Mouse (Mus musculus) midbrain, embryonic 11.5 days (tissue): ENCODE results near the gene Usp36. TPM values are rescaled to one million over a fixed set of nuclear protein-coding genes. Genes with fewer than 3 reads are reported as not detected.

ENCODE experiments used
- ATAC-seq: fragments of 200-750 bp; cut with Nextera tagmentation; 2 replicates; pipeline ENCODE4 v1.8.0; 2017; ENCODE audit warnings: moderate TSS enrichment, moderate library complexity; ENCODE audit not compliant: low FRiP score
- DNase-seq: peaks from one replicate; pipeline ENCODE4 v3.0.0; 2015; ENCODE audit warnings: low spot score; ENCODE audit errors: missing footprints
- H3K27ac ChIP-seq: fragments of 300-500 bp; sonication (generic); 2 replicates; pipeline ENCODE4 v1.5.1; 2014; ENCODE audit warnings: low read depth, low read length
- H3K27me3 ChIP-seq: fragments of 300-500 bp; sonication (generic); 2 replicates; pipeline ENCODE4 v1.6.1; 2014; ENCODE audit warnings: mild to moderate bottlenecking, low read length, moderate library complexity, mixed read lengths; ENCODE audit not compliant: control insufficient read depth, insufficient read depth
- H3K36me3 ChIP-seq: fragments of 300-500 bp; sonication (generic); 2 replicates; pipeline ENCODE4 v1.6.1; 2014; ENCODE audit warnings: mild to moderate bottlenecking, low read length, moderate library complexity, mixed read lengths; ENCODE audit not compliant: control insufficient read depth, insufficient read depth
- H3K4me1 ChIP-seq: fragments of 300-500 bp; sonication (generic); 2 replicates; pipeline ENCODE4 v1.6.1; 2014; ENCODE audit warnings: low read length; ENCODE audit not compliant: control insufficient read depth, insufficient read depth
- H3K4me2 ChIP-seq: fragments of 300-500 bp; sonication (generic); 2 replicates; pipeline ENCODE4 v1.6.1; 2014; ENCODE audit warnings: mild to moderate bottlenecking, moderate library complexity
- H3K4me3 ChIP-seq: fragments of 300-500 bp; sonication (generic); 2 replicates; pipeline ENCODE4 v1.5.1; 2014; ENCODE audit warnings: low read depth, low read length
- H3K9ac ChIP-seq: fragments of 300-500 bp; sonication (generic); 2 replicates; pipeline ENCODE4 v1.6.1; 2014; ENCODE audit warnings: low read length
- H3K9me3 ChIP-seq: fragments of 300-500 bp; sonication (generic); 2 replicates; pipeline ENCODE4 v1.6.1; 2016; ENCODE audit warnings: low read length; ENCODE audit not compliant: control insufficient read depth
- WGBS: fragments of 180-500 bp; shearing (Covaris S2); extraction: QIAGEN DNeasy Blood & Tissue Kit; methylation state at CpG from one replicate; pipeline ENCODE4 v1.1.7; 2014; 5-methylcytosine and 5-hydroxymethylcytosine counted together
- polyA plus RNA-seq: library from polyadenylated mRNA; unstranded; fragments of >200 nt; fragmentation: Nextera tagmentation; extraction: Ambion mirVana; gene quantifications from 2 replicates; pipeline ENCODE4 v1.2.1, GENCODE M21; 2014

The Usp36 gene
- polyA plus RNA-seq: 8.7 and 9.0 TPM in 2 replicates

DNA sequence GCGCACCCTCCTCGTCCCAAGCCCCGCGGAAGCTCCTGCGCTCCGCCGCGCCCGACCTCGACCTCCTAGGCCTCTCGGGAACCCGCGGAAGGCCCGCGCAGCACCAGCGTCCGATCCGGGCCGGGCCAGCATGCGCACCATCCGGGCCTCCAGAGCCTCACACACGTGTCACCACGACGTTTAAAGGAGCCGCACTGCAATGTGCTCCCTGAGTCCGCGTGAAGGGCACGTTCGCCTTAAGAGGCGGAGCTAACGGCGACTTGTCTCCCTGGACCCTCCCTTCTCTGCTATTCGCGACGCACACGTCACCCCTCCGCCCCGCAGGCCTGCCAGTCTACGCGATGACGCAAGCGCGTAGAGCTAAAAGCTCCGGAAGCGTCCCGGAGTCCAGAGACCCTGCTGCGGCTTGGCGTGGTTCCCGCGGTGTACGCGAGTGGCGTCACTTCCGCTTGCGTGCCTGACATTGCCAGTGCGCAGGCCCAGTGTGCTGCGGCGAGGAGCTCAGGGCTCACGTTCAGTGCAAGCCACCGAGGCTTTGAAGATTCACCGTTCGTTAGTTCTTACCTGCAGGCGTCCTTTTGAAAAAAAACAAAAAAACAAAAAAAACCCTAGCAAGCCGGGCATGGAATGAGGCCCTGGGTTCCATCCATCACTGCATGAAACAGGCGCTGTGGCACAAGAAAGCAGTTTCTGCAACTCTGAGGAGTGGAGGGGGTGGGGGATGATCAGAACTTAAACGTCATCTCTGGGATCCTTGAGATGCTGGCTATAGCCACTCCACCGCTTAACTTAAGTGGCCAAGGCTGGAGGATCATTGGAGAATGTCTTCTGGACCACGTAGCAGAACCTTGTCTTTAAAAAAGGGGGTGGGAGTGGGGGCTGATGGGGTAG is at the start of gene Usp36:
Gene Usp36, minus strand, starts transcription at position 246 of the 891 bp plus-strand sequence.
- no peaks in the 10 kb centered on the region for H3K9me3 ChIP-seq
- WGBS: 1% methylated on average over 68 of the region's 68 CpGs
- H3K9ac ChIP-seq: peak within 1 kb of the TSS; percentile 76
- peak within 1 kb of the TSS; percentile 94 for H3K4me2 ChIP-seq
- peaks cover 17% of the 10 kb centered on the region for H3K4me1 ChIP-seq
- peak within 1 kb of the TSS; percentile 66 for H3K4me3 ChIP-seq
- peaks cover 8% of the 10 kb centered on the region; the same call in 1 of the 2 replicates for H3K36me3 ChIP-seq
- DNase-seq: peak; percentile 99
- H3K27ac ChIP-seq: peak within 1 kb of the TSS; percentile 73
- no peaks in the 10 kb centered on the region for H3K27me3 ChIP-seq
- ATAC-seq: peak; percentile 98

DNA sequence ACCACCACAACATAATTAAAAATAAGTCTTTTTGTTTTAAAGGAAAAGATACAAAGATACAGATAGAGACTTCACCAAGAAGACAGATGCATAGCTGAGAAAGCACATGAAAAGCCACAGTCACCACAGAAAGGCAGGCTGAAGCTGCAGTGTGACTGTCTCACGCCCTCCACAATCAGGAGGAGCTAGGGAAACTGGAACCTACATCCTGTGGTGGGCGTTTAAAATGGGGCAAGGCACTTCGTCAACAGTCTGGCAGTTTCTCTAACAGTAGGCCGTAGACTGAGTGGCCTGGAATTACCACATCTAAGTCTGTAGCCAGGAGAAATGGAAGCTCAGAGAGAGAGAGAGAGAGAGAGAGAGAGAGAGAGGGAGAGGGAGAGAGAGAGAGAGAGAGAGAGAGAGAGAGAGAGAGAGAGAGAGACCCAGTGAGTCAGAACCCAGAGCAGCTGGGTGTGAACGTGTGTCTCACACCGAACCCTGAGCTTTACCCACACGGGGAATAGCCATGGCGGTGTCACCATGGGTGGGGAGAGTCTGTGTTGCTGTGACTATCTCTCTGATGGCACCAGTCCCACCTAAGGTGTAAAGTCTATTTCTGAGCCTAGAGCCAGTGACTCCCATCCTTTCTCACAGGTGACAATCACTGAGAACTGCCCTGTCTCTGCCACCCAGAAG is 47.6 kb upstream of the Usp36 start:
- no peak overlapping the region for H3K27ac ChIP-seq
- no peaks in the 10 kb centered on the region for H3K27me3 ChIP-seq
- no peak for ATAC-seq
- H3K4me1 ChIP-seq: peaks cover 10% of the 10 kb centered on the region
- WGBS: 83% methylated on average over 8 of the region's 8 CpGs
- H3K4me3 ChIP-seq: no peak overlapping the region
- no peak overlapping the region for H3K9ac ChIP-seq
- no peak overlapping the region for H3K4me2 ChIP-seq
- no peaks in the 10 kb centered on the region for H3K9me3 ChIP-seq
- no peak for DNase-seq
- H3K36me3 ChIP-seq: no peaks in the 10 kb centered on the region

DNA sequence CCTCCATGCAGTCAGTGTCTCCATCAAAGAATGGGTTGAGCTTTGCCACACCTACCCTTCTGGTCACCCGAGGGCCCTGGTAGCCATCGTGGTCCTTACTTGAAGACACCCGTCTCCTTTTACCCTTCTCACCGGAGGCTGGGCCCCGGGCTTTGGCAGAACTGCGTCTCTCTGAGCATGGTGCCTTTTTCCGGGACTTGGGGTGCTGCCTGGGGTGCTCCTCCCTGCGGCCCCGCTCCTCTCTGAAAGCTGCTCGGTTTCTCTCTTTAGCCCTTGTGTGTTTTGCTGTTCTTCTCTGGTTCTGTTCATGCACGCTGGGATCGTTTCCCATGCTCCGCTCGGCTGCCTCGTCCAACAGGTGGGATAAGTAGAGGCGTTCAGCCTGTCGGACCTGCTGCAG is 43.4 kb upstream of the Usp36 start:
- Histone ChIP-seq H3K9me3 (no peaks in the 10 kb centered on the region), H3K4me2 (no peak overlapping the region), H3K4me1 (no peaks in the 10 kb centered on the region), H3K9ac (no peak overlapping the region), H3K27me3 (no peaks in the 10 kb centered on the region), H3K4me3 (no peak overlapping the region), H3K36me3 (no peaks in the 10 kb centered on the region), H3K27ac (no peak overlapping the region)
- no peak for ATAC-seq
- WGBS: 94% methylated on average over 17 of the region's 17 CpGs
- peak; percentile 66 for DNase-seq

DNA sequence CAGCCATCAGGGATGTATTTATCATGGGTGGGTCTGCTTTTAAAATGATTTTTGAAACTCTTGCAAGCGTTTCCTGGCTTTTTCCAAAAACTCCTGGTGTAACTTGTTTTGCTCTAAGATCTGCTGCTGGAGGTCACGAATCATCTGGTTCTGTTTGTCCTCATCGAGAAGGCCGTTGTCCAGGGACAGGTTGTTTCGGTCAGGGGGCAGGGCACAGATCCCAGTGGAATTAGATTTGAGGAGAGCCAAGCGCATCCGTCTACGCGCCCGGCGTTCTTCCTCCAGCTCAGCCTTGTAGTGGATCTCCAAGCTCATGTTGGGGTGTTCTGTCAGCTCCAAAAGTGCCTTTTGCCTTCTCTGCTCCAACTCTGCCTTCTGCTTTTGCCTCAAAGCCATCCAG is 42.3 kb upstream of the Usp36 start:
- Histone ChIP-seq H3K36me3 (no peaks in the 10 kb centered on the region), H3K4me2 (no peak overlapping the region), H3K27ac (no peak overlapping the region), H3K4me3 (no peak overlapping the region), H3K9me3 (no peaks in the 10 kb centered on the region), H3K4me1 (no peaks in the 10 kb centered on the region), H3K9ac (no peak overlapping the region), H3K27me3 (no peaks in the 10 kb centered on the region)
- 92% methylated on average over 11 of the region's 11 CpGs for WGBS
- ATAC-seq: no peak
- DNase-seq: peak; percentile 41

DNA sequence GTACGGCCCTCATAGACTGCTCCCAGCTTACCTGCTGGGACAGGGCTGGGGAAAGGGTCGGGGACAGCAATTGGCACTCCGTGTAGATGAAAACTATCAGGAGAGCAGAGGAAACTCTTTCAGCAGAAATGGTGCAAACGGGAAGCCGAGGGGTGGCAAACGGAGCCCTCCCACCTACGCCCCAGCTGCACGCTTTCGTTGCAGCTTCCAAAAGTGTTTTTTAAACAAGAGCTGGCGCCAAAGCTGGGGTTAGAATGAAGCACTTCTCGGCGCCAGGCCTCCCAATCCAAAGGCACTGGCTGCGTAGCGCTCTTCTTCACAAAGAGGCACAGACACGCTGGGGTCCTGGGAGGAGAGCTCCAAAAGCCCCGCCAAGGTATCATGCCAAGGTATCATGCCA is 40.7 kb upstream of the Usp36 start:
- Histone ChIP-seq H3K9ac (no peak overlapping the region), H3K36me3 (no peaks in the 10 kb centered on the region), H3K4me2 (no peak overlapping the region), H3K27me3 (no peaks in the 10 kb centered on the region), H3K27ac (no peak overlapping the region), H3K9me3 (no peaks in the 10 kb centered on the region), H3K4me1 (no peaks in the 10 kb centered on the region), H3K4me3 (no peak overlapping the region)
- DNase-seq (peak; percentile 67), ATAC-seq (no peak)
- 95% methylated on average over 16 of the region's 16 CpGs for WGBS

DNA sequence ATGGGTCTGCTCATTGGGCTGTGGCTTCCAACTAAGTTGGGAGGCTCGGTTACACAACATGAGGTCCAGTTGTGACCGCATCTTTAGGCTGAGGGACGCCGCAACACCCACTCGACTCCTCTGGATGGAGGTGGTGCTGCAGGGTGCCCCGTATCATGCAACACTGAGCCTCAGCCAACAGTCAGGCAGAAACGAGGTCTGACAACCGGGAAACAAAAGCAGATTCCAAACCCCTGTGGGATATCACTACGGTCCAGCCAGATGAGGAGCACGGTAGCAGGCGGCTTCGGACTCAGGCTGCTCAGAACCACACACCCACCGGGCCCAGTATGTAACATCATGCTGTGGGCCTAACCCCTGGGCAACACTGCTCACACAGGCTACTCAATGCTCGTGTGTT is 40.3 kb upstream of the Usp36 start:
- Histone ChIP-seq H3K9me3 (no peaks in the 10 kb centered on the region), H3K36me3 (no peaks in the 10 kb centered on the region), H3K4me3 (no peak overlapping the region), H3K9ac (no peak overlapping the region), H3K4me1 (no peaks in the 10 kb centered on the region), H3K27ac (no peak overlapping the region), H3K27me3 (no peaks in the 10 kb centered on the region), H3K4me2 (no peak overlapping the region)
- 92% methylated on average over 14 of the region's 14 CpGs for WGBS
- ATAC-seq (no peak), DNase-seq (no peak)

DNA sequence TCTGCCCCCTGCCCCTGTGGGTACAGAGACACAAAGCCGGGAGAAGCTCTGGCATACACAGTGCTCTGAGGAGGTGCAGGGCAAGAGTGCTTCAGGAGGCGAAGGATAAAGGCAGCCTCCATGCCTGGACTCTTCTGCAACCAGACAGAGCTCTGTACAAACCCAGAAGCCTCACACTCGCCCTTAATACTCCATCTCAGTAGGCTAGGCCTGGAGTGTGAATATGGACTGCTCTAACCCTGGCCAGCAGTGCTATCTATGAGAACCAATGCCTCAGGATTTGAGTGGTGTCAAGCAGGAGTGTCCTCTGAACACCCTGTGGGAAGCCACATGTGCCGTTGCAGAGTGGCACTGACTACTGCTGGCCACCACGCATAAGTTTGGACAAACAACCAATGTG is 38.9 kb upstream of the Usp36 start:
- Histone ChIP-seq H3K36me3 (no peaks in the 10 kb centered on the region), H3K27ac (no peak overlapping the region), H3K9me3 (no peaks in the 10 kb centered on the region), H3K4me3 (no peak overlapping the region), H3K4me1 (no peaks in the 10 kb centered on the region), H3K27me3 (no peaks in the 10 kb centered on the region), H3K9ac (no peak overlapping the region), H3K4me2 (no peak overlapping the region)
- WGBS: 95% methylated on average over 5 of the region's 5 CpGs
- ATAC-seq: no peak
- DNase-seq: peak; percentile 57

DNA sequence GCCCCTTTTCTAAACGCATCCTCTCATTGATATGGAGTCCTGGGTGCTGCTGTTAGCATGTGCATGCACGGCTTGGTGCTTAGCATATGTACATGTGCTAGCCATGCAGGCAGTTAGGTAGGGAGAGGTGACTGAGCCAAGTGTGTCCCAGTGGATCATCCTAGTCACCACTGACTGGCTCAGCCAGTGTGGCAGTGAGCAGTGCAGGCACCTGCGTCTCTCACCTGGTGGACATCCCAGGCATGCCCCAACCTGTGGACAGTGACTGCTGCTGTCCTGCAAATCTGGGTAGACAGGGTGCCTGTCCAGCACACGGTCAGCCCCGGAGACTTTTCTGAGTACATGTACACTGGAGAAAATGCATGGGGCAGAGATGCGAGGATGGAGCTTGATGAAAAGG is 38.5 kb upstream of the Usp36 start:
- no peak overlapping the region for H3K9ac ChIP-seq
- H3K4me3 ChIP-seq: no peak overlapping the region
- H3K27ac ChIP-seq: no peak overlapping the region
- H3K27me3 ChIP-seq: no peaks in the 10 kb centered on the region
- no peaks in the 10 kb centered on the region for H3K9me3 ChIP-seq
- no peaks in the 10 kb centered on the region for H3K4me1 ChIP-seq
- ATAC-seq (no peak), DNase-seq (no peak)
- no peak overlapping the region for H3K4me2 ChIP-seq
- 96% methylated on average over 6 of the region's 6 CpGs for WGBS
- no peaks in the 10 kb centered on the region for H3K36me3 ChIP-seq
